Mouse (Mus musculus) E14TG2a.4 (cell line): ENCODE measurements around the gene Arhgap15.

Source experiments
- CTCF ChIP-seq: conservative IDR thresholded peaks from 2 replicates; pipeline ENCODE4 v1.5.1; 2014; ENCODE audit warnings: low read length
- POU5F1 ChIP-seq: IDR thresholded peaks from 2 replicates; pipeline ENCODE4 v1.6.1; 2014; ENCODE audit warnings: low read length, borderline replicate concordance

DNA sequence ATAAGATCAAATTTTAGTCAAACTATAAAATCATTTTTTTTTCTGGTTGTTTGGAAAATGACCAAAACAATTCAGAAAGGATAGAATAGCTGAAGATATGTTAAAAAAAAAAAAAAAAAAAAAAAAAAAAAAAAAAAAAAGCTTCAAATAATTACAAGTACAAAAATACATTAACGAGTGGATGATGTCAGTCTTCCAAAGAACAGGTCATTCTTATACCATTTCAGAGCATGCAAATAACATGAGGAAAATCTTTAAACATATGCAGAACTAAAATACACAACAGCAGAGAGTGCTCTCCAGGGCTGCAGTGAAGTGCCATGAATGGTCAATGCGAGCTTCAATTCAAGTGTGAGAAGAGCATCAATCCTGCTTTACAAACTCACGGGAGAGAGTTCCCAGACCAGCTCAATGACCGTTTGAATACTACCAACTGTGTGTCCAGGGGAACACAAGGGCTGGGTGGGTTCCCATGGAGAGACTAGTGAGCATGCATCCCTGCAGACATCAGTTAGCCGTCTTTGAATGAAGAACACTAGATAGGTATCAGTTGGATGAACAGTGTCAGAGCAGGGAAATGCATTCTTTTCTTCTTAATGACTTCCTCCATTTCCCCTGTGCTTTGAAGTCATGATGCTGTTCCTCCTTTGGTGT is 337.9 kb downstream of the Arhgap15 start:
- TF ChIP-seq CTCF (no peak), POU5F1 (no peak)
